Mouse (Mus musculus): ENCODE measurements around the gene Rps6kb1. TPM values are rescaled to one million over a fixed set of nuclear protein-coding genes. Genes with fewer than 3 reads are reported as not detected.
"Not testable (repeated sequence)": the region's sequence is repeated elsewhere in the genome, so short reads cannot be mapped to it uniquely, and the experiment has no call there.

The Rps6kb1 gene
- polyA plus RNA-seq, 1 experiment = 5.7 TPM

DNA sequence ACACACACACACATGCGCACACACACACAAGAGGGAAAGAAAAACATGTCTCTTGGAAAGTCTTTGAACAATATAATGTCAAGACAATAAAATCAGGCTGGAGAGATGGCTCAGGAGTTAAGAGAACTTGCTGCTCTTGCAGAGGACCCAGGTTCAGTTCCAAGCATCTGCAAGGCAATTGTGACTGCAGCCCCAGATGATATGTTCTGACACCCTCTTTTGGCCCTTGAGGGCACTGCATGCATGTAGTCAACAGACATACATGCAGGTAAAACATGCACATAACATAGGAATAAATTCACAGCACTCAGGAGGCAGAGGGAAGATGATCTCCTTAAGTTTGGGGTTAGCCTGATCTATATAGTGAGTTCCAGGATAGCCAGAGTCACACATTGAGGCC lies 2.8 kb upstream of the Rps6kb1 start:
- no peak for DNase-seq (ENCODE audit: low read depth, low spot score)
- WGBS = 100% methylated on average over 1 of the region's 1 CpGs

DNA sequence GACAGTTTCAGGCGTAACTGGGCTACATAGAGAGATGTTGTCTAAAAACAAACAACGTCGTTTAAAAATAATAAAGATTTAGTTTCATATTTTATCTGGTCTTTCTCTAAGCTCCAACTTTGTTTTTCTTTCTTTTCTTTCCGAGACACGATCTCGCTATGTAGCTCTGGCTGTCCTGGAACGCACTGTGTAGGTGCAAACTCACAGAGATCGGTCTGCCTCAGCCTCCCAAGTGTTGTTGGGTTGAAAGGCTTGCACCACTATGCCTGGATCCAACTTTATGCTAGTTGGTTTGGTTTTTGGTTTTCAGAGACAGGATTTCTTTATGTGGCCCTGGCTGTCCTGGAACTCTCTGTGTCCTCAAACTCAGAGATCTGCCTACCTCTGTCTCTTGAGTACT lies 951 bp upstream of the Rps6kb1 start:
- 57% methylated on average over 8 of the region's 8 CpGs for WGBS
- DNase-seq (ENCODE audit: low read depth, low spot score) = no peak

DNA sequence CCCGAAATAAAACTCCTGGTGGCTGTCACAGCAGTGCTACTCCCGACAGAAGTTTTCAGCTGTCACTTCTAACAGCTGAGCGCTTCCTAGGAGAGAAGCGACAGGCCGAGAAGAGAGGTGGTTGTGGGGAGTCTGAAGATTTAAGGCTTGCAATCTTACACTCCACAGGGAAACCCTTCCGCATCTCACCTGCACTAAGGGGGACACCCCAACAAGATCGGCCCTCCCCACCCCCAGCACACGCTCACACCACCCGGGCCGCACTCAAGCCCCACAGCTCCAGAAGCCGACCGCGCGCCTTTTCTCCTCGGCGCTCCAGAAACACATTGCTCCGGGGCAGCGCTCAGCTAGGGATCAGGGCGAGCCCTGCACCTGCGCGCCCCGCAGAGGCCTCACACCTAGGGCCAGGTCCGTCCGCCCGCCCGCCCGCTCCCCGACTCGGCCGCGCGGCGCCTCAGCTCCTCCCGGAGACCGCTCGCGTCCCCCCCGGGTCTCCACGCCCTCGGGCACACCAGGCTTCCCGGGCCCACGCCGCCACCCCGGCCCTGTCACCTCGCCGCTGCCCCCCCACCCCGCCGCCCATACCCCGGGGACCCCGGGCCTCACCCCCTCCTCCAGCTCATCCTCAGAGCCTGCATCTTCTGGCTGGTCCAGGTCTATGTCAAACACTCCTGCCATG lies 506 bp downstream of the Rps6kb1 start:
- DNase-seq (ENCODE audit: low read depth, low spot score) = no peak
- under 1% methylated on average over 49 of the region's 50 CpGs for WGBS

DNA sequence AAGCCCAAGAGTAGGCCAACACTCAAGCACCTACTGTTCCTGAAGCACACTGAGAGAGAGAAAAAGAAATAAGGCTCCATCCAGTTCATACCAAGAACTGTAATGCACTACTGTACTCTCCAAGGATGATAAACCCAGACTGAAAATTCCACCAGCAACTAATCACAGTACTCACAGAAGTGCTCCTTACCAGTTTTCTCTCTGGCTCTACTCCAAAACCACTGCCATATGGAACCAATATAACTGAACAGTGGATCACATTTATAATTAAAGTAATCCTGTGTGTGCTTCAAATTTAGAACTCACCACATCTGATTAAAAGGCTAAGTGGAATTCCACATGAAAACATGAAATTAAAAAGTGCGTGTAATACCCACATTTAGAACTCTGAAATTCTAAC lies 1.8 kb downstream of the Rps6kb1 start:
- DNase-seq (ENCODE audit: low read depth, low spot score) = no peak

DNA sequence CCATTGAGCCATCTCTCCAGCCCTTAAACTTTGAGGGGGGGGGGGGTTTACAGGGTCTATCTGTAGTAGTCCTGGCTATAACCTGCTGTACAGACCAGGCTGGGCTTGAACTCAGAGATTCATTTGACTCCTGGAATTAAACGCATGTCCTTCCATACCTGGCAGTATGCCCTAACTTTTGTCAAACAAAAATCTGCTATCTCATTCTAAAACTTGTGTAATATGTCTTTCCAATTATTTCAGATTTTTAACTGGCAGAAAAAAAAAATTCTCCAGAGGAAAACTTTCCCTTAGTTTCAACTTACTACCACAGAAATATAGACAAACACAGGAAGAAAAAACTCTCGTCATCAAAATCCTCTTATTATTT lies 4.1 kb downstream of the Rps6kb1 start:
- WGBS = 67% methylated on average over 2 of the region's 2 CpGs

More for the DNA sequence above, 1.8 kb downstream of the Rps6kb1 start:
- WGBS = 64% methylated on average over 1 of the region's 1 CpGs

DNA sequence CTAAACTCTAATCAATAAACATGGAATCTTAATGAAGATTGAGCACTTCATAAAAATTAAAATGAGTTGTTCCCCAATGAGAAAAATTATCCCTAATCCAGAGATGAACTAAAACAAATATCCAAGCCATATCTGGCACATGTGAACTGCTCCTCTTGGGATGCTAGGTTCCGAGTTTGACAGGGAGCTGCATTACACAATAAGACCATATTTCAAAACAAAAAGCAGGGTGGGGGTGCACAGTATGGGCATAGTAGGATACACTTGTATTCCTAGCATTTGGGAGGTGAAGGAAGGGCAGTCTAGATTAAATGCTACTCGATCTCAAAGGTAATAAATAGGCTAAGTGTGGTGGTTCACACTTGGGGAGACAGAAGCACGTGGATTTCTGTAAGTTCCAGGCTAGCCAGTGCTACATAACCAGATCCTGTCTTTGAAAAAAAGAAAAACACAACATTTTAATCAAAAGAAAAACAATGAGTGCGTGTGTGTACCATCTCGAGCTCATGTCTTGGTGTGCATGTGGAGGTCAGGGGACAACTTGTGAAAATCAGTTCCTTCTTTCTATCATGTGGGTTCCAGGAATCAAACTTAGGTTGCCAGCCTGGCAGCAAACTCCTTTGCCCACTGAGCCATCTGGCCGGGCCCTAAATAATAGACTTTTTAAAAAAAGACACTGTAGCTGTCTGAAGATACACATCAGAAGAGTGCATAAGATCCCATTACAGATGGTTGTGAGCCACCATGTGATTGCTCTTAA lies 4.7 kb downstream of the Rps6kb1 start:
- DNase-seq (ENCODE audit: low read depth, low spot score) = no peak
- WGBS = 79% methylated on average over 6 of the region's 6 CpGs

More for the DNA sequence above, 4.1 kb downstream of the Rps6kb1 start:
- no peak for DNase-seq (ENCODE audit: low read depth, low spot score)

DNA sequence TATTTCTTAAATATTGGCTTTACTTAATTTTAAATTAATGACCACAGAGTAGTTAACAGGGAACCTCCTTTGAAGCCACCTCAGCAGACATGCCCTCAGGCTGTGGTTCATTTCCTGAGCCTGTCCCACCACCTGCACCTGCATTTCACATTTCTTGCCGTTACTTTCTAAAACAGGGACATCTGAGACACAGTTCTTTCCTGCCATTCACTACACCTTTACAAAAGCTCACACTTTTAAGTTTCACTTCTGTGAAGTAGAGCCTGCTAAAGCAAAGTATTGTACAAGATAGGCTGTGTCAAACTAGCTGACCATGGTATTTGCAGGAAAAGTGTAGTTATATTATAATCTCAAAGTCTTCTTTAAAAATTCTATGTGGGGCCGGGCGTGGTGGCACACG lies 5.8 kb downstream of the Rps6kb1 start:
- WGBS = 91% methylated on average over 4 of the region's 4 CpGs
- no peak for DNase-seq (ENCODE audit: low read depth, low spot score)

DNA sequence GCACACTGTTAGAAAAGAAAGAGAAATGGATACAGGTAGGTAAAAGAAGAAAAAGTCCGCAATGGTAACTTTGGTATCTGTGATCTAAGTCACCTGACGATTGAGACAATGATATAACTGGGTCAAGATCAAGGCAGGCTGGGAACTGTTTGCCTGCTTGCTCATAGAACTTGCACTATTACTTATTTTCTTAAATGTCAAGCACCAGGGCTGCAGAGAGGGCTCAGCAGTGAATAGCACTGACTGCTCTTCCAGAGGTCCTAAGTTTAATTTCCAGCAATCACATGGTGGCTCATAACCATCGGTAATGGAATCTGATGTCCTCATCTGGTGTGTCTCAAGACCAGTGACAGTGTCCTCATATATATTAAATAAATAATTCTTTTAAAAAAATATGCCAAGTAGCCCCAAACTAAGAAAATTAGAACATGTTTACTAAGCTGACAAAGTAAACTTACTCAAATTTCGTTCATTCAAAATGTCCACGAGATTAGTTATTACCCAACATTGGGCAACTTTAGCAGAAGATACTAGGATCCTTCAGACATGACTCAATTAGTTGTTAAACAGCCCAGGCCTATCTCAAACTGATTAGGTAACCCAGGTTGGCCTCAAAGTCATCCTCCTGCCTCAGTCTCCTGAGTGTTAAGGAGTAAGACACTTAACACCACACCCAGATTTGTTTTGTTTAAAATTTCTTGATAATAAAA lies 10.2 kb downstream of the Rps6kb1 start:
- no peak for DNase-seq (ENCODE audit: low read depth, low spot score)
- WGBS = 84% methylated on average over 5 of the region's 5 CpGs

DNA sequence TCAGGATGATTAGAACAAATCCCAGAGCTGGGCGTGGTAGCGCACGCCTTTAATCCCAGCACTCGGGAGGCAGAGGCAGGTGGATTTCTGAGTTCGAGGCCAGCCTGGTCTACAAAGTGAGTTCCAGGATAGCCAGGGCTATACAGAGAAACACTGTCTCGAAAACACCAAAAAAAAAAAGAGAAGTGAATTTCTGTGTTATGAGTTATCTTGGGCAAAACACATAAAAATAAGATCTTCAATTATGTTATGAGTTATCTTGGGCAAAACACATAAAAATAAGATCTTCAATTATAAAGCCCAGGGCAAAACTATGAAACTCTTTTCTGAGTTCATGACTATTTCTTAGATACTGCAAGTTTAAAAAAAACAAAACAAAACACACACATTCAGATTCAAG lies 11.3 kb downstream of the Rps6kb1 start:
- not testable (repeated sequence) for DNase-seq (ENCODE audit: low read depth, low spot score)
- WGBS = 81% methylated on average over 6 of the region's 6 CpGs

DNA sequence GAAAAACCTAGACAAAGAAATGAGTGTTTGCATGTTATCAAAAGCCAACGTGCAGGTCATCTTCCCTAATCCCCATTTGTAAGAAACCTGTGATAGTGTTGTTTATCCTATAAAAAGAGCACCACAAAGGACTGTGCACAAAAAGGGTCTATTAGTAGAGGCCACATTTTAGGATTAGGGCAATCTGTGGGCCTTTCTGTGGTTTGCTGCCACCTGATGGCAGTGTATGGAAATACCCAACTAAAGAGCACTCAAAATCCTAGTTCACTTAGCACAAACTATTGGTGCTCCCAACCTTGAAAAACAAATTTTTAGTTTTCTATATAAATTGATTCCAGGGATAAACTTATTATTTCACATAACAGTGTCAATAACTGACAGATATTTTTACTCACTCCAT lies 11.8 kb downstream of the Rps6kb1 start:
- no peak for DNase-seq (ENCODE audit: low read depth, low spot score)
- 68% methylated on average over 1 of the region's 1 CpGs for WGBS

DNA sequence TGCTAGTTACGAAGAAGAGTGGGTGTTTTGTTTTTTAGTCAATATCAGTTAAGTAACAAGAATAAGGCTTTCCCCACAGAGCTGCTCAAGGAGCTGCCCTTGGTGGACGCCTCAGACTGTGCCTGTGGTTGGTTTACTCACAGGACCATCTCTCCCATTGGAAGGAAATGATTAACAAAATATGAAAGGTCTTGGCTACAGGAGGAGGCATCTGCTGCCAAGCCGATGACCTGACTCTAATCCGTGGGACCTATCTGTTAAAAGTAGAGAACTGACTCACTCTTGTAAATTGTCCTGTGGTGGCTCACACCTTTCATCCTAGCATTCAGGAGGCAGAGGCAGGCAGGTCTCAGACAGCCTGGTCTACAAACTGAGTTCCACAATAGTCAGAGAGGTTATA lies 17.1 kb downstream of the Rps6kb1 start:
- WGBS = 73% methylated on average over 4 of the region's 4 CpGs
- no peak for DNase-seq (ENCODE audit: low read depth, low spot score)

DNA sequence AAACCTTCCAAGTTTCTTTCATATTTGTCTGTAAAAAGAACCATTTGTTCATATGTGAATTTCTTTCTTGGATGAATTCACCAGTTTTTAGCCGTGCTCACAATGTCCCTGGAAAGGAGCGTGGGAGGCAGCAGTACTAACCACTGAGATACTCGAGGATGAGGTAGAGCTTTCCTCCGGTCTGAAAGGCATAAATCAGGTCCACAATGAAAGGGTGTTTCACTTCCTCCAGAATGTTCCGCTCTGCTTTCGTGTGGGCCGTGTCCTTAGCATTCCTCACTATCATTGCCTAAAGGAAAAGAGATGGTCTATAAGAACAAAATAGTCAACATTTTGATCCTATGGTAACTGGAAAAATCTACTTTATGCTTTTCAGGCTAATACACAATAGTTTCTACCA lies 24.9 kb downstream of the Rps6kb1 start:
- DNase-seq (ENCODE audit: low read depth, low spot score) = no peak
- WGBS = 88% methylated on average over 7 of the region's 7 CpGs

DNA sequence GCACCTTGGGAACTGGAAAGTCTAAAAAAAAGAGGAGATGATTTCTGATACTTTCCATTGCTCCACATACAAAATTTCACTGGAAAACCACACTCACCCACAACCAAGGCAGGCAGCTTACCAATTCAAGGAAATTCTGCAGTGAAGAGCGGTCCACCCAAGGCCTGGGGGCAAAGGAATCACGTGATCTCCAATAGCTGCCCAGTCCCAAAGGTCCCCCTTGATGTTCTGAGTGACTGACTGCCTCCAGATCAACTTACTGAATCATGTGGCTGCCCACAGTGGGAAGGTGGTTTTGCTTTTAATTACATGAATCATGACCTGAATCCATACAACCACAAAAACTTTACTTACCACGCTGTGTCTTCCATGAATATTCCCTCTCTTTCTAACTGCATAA lies 27.4 kb downstream of the Rps6kb1 start:
- no peak for DNase-seq (ENCODE audit: low read depth, low spot score)
- 93% methylated on average over 3 of the region's 3 CpGs for WGBS

DNA sequence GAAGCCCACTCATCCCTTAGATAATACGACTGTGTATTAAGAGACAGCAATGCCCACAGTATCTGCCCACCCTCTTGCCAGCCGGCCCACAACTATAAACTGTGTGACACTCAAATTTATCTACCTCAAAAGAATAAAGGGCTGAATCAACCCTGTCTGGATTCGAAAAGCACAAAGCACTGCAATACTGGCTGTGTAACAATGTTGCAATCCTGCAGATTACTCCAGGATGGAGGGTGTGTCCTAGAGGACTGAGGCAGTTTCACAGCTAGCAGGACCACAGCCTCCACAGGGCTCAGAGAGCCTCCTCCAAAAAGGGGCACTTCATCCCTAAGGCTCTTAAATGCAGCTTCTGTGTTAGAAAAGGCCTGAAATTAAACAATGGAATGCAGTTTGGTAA lies 28.0 kb downstream of the Rps6kb1 start:
- 88% methylated on average over 3 of the region's 3 CpGs for WGBS
- DNase-seq (ENCODE audit: low read depth, low spot score) = no peak

DNA sequence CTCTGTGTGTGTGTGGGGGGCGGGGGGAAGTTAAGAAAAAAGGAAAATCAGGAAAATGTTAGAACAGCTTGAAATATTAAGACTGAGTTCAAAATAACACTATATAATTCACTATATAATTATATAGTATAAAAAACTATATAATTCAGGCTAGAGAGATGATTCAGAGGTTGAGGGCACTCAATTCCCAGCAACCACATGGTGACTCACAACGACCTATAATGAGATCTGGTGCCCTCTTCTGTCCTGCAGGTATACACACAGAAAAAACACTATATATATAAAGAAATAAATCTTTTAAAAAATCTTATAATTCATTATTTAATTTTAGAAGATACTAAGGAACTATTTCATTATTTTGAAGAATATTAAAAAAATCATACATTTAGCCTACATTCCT lies 36.6 kb downstream of the Rps6kb1 start:
- 85% methylated on average over 2 of the region's 2 CpGs for WGBS
- no peak for DNase-seq (ENCODE audit: low read depth, low spot score)

DNA sequence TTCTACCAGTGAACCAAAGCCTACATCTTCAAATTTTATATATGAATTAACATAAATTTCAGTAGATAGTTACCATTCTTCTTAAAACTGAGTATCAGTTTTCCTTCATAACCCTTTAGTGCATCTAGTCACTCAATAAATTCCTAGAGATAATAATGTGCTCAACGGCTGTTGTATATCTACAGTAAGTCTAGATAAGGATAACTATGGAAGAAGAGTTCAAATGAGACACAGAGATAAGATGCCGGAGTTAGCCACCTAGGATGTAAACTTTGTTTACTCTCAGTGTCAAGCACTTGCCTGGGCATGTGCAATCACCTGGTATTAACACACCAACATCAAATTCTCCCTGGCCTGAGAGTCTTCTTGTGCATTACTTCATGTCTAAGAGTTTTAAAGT lies 37.3 kb downstream of the Rps6kb1 start:
- DNase-seq (ENCODE audit: low read depth, low spot score) = no peak
- WGBS = 65% methylated on average over 2 of the region's 2 CpGs

DNA sequence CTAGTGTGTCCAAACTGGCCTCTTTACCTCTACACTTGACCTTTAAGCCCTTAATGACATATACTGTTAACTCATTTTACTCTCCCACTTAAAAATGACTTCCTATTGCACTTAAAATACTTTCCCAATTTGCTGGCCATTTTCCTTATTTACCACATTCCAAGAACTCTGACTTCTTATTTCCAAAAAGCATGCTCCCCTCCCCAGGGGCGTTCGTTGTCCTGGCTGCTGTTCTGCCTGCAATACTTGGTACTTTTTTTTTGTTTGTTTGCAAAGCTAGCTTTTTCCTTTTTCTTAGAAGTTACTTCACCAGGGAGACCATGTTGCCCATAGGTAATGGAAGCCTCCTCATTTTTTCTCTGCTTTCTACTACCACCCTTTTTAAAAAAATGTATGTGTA lies 41.5 kb downstream of the Rps6kb1 start:
- DNase-seq (ENCODE audit: low read depth, low spot score) = no peak

DNA sequence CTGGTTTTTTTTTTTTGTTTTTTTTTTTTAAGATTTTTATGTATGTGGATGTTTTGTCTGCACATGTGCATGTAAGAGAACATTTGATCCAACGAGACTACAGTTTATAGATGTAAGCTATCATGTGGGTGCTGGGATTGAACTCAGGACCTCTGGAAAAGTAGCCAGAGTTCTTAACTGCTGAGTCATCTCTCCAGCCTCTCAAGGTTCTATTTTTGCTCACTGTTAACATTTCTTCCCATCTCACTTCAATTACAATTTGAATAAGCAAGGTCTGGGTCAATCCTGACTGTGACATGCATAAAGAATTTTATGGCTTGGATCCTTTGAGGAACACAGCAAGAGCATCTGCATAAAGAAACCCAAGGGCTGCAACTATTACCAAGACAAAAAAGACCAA lies 43.8 kb downstream of the Rps6kb1 start:
- 50% methylated on average over 1 of the region's 1 CpGs for WGBS

More for the DNA sequence above, 41.5 kb downstream of the Rps6kb1 start:
- 83% methylated on average over 2 of the region's 2 CpGs for WGBS

DNA sequence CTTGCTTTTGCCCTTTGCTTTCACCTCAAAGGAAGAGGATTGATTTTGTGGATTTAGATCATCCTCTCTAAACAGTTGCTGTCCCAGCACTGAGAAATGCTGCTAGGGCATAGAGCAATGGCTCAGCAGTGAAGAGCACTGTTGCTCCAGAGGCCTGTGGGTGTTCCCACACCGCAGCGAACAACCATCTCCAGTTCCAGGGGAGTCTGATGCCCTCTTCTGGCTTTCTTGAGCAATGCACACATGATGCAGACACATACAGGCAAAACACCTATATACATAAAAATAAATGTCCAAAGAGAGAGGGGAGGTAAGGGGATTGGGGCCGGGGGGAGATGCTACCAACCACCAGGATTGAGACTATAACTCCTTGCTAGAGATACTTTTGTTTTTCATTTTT lies 46.7 kb downstream of the Rps6kb1 start:
- no peak for DNase-seq (ENCODE audit: low read depth, low spot score)
- WGBS = 88% methylated on average over 3 of the region's 3 CpGs

More for the DNA sequence above, 43.8 kb downstream of the Rps6kb1 start:
- DNase-seq (ENCODE audit: low read depth, low spot score) = no peak

DNA sequence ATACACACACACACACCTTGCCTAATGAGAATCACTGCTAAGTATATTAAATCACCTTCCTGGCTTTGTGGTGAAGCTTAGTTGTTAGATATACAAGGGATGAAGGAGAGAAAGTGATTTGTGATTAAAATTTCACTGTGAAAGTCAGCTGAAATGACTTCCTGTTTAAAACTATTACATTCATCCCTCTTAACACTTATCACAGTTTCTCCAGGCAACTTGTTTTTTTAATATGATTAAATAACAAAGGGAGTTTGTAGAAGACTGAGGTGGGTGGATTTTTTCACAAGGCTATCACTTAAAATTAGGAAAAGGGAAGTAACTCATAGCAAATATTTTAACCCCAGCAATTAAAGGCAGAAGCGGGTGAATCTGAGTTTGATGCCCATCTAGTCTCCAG lies 47.2 kb downstream of the Rps6kb1 start:
- WGBS = 90% methylated on average over 1 of the region's 1 CpGs
- no peak for DNase-seq (ENCODE audit: low read depth, low spot score)

DNA sequence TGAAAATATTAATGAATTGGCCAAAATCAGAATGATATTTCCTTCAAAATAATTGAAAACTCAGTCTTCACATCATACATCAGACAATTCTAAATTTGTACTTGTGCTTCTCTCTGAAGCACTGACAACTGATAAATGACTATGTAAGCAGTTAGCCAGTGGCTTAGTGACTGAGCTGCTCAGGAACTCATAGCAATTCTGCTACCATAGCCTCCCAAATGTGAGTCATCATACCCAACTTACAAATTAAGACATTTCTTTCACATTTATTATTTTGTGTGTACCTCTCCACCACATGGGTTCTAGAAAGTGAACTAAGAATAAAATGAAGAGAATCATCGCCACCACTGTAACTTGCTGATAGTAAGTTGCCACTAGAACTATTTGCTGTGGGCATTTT lies 53.8 kb downstream of the Rps6kb1 start:
- 98% methylated on average over 1 of the region's 1 CpGs for WGBS
- no peak for DNase-seq (ENCODE audit: low read depth, low spot score)
